Mouse (Mus musculus): ENCODE measurements around the gene Tmem95.

Gene Tmem95

DNA sequence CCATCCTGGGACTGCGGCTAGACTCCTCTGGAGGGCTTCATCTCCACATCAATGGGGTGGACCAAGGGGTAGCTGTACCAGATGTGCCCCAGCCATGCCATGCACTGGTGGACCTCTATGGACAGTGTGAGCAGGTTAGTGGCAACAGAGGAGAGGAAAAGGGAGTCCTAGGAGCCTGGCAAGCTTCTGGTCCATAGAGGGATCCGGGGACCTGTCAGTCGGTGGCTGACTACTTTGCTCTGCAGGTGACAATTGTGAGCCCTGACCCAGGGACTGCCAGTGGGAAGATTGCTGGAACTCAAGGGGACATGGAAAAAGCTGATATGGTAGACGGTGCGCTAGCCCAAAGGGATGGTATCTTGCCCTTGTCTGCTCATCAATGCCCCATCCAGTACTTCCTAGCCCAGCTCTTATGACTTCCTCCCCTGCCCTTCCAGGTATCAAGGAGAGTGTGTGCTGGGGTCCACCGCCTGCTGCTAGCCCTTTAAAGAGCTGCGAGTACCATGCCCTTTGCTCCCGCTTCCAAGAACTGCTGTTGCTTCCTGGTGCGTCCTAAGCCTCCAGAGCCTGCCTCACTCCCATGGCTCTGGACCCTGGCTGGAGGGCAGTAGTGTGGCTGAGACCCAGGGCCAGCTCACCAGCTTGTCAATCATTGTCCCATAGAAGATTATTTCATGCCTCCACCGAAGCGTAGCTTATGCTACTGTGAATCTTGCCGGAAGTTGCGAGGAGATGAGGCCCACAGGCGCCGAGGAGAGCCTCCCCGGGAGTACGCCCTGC lies 33.2 kb upstream of the Tmem95 start:
- no peak for DNase-seq (ENCODE audit: low spot score)

GRCm38 (mm10) chr11:69910177-69910576 lies 32.4 kb upstream of the Tmem95 start:
- no peak for DNase-seq (ENCODE audit: low spot score)

DNA sequence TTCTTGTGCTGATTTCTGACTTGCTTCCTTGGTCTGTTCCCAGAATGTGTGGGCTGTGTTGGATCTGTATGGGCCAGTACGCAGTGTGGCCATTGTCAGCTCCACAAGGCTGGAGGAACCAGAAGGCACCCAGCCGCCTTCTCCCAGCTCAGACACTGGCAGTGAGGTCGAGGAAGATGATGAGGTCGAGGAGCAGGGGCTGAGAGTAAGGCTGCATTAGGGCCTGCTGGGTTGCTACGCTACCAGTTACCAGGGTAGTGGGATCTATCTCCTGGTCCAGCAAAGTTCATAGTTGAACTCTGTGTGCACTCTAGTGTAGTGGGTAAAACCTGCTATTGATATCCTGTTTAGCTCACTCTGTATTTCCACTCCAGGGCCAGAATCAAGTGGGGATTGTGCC lies 31.4 kb upstream of the Tmem95 start:
- no peak for DNase-seq (ENCODE audit: low spot score)

DNA sequence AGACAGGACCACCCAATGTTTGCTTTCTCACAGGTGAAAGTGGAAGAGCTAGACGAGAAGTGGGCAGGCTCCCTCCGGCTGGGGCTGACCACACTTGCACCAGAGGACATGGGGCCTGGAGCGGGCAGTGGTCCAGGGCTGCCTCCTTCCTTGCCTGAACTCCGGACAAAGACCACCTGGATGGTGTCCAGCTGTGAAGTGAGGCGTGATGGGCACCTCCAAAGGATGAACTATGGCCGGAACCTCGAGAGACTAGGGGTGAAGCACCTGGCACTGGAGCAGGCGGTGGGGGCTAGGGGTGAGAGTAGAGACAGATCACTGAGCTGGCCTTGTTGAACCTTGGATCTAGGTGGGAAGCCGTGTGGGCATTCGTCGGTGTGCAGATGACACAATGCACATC lies 30.8 kb upstream of the Tmem95 start:
- DNase-seq (ENCODE audit: low spot score), result no peak

- no peak for DNase-seq (ENCODE audit: low spot score)
Measured at GRCm38 (mm10) chr11:69904311-69904710, 26.5 kb upstream of the Tmem95 start.

DNA sequence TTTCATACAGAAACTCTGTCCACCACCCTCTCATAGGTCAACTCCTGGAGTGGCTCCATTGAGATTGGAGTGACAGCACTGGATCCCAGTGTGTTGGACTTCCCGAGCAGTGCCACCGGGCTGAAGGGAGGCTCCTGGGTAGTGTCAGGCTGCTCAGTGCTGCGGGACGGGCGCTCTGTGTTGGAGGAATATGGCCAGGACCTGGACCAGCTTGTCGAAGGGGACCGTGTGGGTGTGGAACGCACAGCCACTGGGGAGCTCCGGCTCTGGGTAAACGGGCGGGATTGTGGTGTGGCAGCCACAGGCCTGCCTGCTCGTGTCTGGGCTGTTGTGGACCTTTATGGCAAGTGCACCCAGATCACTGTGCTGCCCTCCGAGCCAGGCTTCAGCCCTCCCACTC lies 25.2 kb upstream of the Tmem95 start:
- DNase-seq (ENCODE audit: low spot score), result peak; percentile 1

GRCm38 (mm10) chr11:69901993-69902392 lies 24.2 kb upstream of the Tmem95 start:
- peak; percentile 1 for DNase-seq (ENCODE audit: low spot score)

DNA sequence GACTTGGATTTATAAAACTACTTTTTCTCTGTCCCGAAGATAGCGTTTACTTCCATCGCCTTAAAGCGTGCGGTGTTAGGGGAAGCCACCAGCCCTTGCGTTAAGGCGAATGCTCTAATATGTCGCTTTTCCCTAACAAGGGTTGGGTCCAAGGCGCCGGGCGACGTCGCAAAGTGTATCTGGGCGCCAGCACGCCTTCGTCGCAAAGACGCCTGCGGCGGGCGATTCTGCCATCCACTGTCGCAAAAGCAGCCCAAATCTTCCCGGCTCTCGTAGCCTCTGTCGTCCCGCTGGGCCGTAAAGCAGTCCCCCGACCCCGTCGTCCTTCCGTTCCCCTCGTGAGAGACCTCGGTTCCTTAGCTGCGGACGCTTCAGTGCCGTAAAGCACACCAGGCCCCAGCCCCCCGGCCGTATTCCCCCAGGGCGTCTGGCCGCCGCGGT lies 23.6 kb upstream of the Tmem95 start:
- peak; percentile 97 for DNase-seq (ENCODE audit: low spot score)

GRCm38 (mm10) chr11:69900471-69901405 lies 22.9 kb upstream of the Tmem95 start, which contains the start of the genes 2810408A11Rik and Neurl4:
Gene 2810408A11Rik (minus strand): TSS chr11:69900987.
Gene Neurl4 (plus strand): TSS chr11:69901072.
- DNase-seq (ENCODE audit: low spot score), result peak; percentile 89

GRCm38 (mm10) chr11:69899870-69900269 lies 22.1 kb upstream of the Tmem95 start:
- no peak for DNase-seq (ENCODE audit: low spot score)

GRCm38 (mm10) chr11:69895291-69895690 lies 17.5 kb upstream of the Tmem95 start, which contains the start of gene Acap1:
Gene Acap1 (minus strand): TSS chr11:69895539.
- DNase-seq (ENCODE audit: low spot score), result no peak

- DNase-seq (ENCODE audit: low spot score), result no peak
Measured at GRCm38 (mm10) chr11:69894671-69895070, 16.9 kb upstream of the Tmem95 start.

DNA sequence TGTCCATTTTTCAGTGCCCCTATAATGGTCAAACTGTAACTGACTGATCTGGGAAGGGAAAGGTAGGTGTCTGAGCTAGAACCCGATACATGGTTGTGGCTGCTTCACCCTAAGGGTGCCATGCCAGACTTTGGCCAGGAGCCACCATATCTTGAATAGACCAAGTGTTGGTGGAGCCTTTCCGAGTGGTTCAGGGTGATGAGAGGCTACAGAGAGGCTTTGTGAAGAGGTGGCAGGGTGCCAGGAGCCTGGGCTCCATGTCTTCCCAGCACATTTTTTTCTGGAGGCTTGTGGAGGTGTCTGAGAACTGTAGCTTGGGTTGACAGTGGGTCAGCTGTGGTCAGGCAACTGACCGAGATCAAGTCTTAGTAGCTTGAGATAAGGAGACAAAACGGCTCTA lies 13.7 kb upstream of the Tmem95 start:
- DNase-seq (ENCODE audit: low spot score), result no peak

DNA sequence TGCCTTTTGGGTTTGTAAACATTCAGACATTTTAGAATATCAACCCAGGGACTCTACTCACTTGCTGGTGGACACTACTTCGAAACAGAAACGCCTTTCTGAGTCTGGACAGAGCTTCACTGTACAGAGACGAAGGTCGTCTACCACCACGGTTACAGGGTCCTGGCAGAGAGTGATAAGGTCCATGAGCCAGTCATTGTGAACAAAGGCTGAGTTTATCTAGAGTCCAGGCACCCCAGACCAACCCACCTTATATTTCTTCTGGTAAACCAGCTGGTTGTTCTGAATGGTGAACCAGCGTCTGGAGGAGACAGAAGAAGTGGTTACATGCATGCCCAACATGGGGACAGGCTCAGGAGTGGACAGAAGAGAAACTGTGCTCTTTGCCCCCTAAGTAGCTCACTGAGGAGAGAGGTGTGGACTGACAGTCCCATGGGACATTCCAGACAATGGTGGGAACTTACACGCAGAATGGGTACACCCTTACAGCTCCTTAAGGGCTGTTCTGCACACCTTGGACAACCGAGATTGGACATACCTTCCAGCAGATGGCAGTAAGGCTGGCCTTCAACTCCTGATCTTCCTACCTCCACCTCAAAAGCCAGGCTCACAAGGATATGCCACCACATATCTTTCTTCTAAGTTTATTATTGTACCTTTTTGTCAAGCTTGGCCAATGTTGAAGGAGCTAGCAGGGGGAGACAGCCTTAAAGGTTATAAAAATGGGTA lies 9.3 kb upstream of the Tmem95 start:
- DNase-seq (ENCODE audit: low spot score), result no peak

DNA sequence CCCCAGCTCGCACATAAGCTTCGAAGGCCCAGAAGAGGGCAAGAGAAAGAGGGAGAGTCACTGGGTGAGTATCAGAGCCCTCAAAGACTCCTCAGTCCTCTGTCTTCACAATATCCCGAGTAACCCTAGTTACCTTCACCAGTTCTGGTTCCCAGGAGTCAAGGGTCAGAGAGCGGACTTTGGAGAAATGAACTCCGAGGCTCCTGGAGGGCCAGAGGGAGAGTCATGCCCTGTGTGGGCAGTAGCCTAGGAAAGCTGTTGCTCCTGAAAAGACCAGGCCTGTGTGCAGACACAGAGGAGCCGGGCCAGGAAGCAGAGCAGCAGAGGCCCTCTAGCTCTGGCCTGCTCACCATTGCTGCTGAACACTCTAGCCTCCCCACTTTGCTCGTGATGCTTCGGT lies 6.8 kb upstream of the Tmem95 start:
- no peak for DNase-seq (ENCODE audit: low spot score)

DNA sequence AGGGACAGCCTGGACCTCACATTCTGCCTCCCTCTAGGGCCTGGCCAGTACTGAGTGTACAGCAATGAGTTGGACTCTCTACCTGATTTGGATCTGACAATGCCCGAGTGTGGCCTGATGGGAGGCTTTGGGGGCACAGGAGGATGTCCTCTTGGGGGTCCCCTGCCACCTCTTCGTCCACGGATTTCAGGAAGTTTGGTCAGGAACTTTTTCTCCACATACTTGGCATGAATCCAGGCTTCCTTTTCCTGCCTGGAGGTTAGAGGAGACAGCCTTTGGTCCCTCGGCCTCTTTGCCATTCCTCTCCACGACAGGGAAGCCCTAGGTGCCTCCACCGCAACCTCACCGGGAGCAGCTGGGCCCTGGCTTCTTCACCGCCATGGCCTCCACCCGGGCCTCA lies 6.4 kb upstream of the Tmem95 start:
- DNase-seq (ENCODE audit: low spot score), result no peak

DNA sequence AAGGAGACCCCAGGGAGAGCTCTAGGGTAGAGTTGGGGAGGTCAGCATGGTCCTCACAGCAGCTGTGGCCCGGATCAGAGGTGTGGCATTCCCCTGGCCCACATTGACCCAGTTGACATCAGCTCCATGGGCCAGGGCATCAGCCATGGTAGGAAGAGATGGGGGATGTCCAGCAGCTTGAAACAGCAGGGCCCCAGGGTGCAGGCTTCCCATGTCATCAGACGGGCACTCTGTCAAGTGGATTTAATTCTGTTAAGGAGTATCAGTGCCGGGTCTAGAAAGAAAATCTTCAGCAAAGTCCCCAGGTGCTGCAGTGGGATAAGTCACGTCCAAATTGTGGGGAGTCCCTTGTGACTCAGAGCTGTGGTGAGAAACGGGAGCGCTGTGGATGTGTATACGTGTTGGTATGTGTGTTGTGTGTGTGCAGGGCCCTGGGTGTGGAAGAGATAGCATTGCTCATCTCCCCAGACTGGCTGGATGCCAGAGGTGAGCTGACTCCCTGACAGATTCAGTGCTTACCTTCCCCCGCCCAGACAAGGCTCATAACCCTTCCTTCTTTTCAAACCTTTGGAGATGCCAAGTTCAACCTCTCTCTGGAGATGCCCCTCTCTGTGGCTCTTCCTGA lies 5.8 kb upstream of the Tmem95 start:
- no peak for DNase-seq (ENCODE audit: low spot score)

DNA sequence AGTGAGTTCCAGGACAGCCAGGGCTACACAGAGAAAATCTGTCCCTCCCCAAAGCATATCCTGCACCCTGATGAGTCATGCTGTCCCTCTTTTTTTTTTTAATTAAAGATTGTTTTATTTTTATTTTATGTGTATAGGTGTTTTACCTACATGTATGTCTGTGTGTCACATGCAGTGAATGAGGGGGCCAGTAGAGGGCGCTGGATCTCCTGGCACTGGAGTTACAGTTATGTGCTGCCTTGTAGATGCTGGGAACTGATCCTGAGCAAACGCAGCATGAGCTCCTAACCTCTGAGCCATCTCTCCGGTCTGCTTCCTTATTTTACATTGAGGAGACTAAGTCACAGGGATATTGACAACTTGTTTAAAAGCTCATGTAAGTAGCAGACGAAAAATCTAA lies 5.2 kb upstream of the Tmem95 start:
- no peak for DNase-seq (ENCODE audit: low spot score)

GRCm38 (mm10) chr11:69881787-69882670 lies 4.2 kb upstream of the Tmem95 start:
- no peak for DNase-seq (ENCODE audit: low spot score)

- peak; percentile 90 for DNase-seq (ENCODE audit: low spot score)
Measured at GRCm38 (mm10) chr11:69880853-69881603, 3.2 kb upstream of the Tmem95 start, which contains the start of gene Kctd11. Gene Kctd11 (minus strand): TSS chr11:69881406.
